ENCODE assay signal across 8 mouse cellular contexts in the genomic region with DNA sequence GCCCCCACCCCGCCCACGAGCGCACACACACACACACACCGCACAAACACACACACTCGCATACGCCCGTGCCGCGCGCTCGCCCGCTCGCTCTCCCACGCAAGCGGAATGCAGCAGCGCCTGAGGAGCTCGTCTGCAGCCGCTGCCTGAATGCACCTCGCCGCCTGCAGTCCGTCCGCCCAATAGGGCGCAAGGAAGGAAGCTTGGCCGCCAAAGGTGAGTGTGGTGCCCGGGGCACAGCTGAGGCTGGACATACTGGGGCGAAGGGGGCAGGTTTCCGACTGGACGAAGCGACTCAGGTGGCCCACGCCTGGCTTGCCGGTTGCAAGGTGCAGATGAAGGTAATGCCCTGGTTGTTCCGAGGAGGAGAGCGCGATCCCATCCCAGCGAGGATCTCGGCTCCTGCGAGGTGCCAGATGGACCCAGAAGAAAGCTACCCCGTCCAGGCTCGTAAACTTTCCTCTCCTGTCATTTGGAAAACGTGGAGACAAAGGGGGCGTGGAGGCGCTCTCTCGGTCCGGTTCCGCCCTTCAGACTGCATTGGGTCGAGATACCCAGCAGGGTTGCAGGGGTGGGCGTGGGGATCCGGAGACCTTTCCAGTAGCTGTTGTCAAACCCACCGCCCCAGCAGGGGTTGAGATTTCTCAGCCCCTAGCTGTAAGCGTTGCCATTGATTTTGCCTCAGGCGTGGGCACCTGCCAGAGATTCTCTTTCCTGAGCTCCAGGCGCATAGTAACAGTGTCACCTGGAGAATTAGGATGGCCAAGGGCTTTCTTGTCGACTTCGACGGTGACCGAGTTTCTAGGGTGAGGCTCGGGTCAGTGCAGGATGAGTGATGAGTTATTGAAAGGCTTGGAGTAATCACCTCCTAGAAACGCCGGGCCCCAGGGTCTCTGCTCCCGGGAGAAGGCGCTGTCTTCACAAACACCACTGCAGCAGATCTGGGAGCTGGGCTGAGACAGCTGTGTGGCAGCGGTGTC. TPM values are rescaled to one million over a fixed set of nuclear protein-coding genes. Genes with fewer than 3 reads are reported as not detected.
DNase-seq lines count a peak whose midpoint lies in the region; ATAC-seq and TF ChIP-seq lines count a peak whose summit lies in the region.

No protein-coding gene starts in this region.

- WGBS in forebrain, embryonic 10.5 days: under 1% methylated on average over 62 of the region's 62 CpGs
- under 1% methylated on average over 62 of the region's 62 CpGs for WGBS in hindbrain, embryonic 15.5 days
- under 1% methylated on average over 61 of the region's 62 CpGs for WGBS in midbrain, embryonic 13.5 days

- peak; percentile 31 for DNase-seq in adrenal gland, postnatal 25 days
- DNase-seq in forebrain, embryonic 10.5 days (ENCODE audit: extremely low spot score, low spot score): peak; percentile 19
- peak; percentile 42 to 50 for DNase-seq in left cerebral cortex, adult 2 months (ENCODE audit: extremely low spot score in 1 of 2, low spot score in 2 of 2)
- DNase-seq in telencephalon, adult 2 months (ENCODE audit: low read depth, low spot score): peak; percentile 16
- DNase-seq in gastrocnemius, postnatal 14 days: no peak

- no peak for TF ChIP-seq CTCF in E14TG2a.4 (conservative IDR thresholded peaks at IDR 0.05; ENCODE audit: low read length)
- no peak for TF ChIP-seq CTCF in left cerebral cortex, adult 2 months (IDR thresholded peaks at IDR 0.05)

- H3K9ac ChIP-seq in hindbrain, embryonic 15.5 days: peak overlapping the region; percentile 97
- peak overlapping the region; percentile 85 for H3K9ac ChIP-seq in midbrain, embryonic 13.5 days (replicated peaks)

- H3K4me2 ChIP-seq in hindbrain, embryonic 15.5 days: peak overlapping the region; percentile 82
- peak overlapping the region; percentile 80 for H3K4me2 ChIP-seq in midbrain, embryonic 13.5 days (replicated peaks)

- peak; percentile 88 for ATAC-seq in hindbrain, embryonic 15.5 days (ENCODE audit: low FRiP score, low read depth)
- peak; percentile 92 for ATAC-seq in midbrain, embryonic 13.5 days

- H3K27me3 ChIP-seq in E14TG2a.4 (ENCODE audit: insufficient read depth, low read length): peaks cover 55% of the 10 kb centered on the region
- H3K27me3 ChIP-seq in forebrain, embryonic 10.5 days (ENCODE audit: poor library complexity, severe bottlenecking): peaks cover 60% of the 10 kb centered on the region
- no peaks in the 10 kb centered on the region for H3K27me3 ChIP-seq in hindbrain, embryonic 15.5 days
- H3K27me3 ChIP-seq in midbrain, embryonic 13.5 days: peaks cover 11% of the 10 kb centered on the region

- peaks cover 28% of the 10 kb centered on the region for H3K4me1 ChIP-seq in E14TG2a.4 (replicated peaks; ENCODE audit: low read depth, low read length)
- peaks cover 48% of the 10 kb centered on the region for H3K4me1 ChIP-seq in forebrain, embryonic 10.5 days
- peaks cover 46% of the 10 kb centered on the region for H3K4me1 ChIP-seq in hindbrain, embryonic 15.5 days (replicated peaks)
- H3K4me1 ChIP-seq in midbrain, embryonic 13.5 days (replicated peaks): peaks cover 40% of the 10 kb centered on the region

- peaks cover 3% of the 10 kb centered on the region; the same call in 1 of the 2 replicates for H3K9me3 ChIP-seq in E14TG2a.4 (ENCODE audit: low read length)
- H3K9me3 ChIP-seq in forebrain, embryonic 10.5 days: no peaks in the 10 kb centered on the region
- no peaks in the 10 kb centered on the region for H3K9me3 ChIP-seq in hindbrain, embryonic 15.5 days
- no peaks in the 10 kb centered on the region for H3K9me3 ChIP-seq in midbrain, embryonic 13.5 days

- peak overlapping the region; percentile 85 for H3K27ac ChIP-seq in forebrain, embryonic 10.5 days
- peak overlapping the region; percentile 97 for H3K27ac ChIP-seq in hindbrain, embryonic 15.5 days (replicated peaks)
- H3K27ac ChIP-seq in left cerebral cortex, adult 2 months: peak overlapping the region; percentile 80
- peak overlapping the region; percentile 93 for H3K27ac ChIP-seq in midbrain, embryonic 13.5 days

- H3K36me3 ChIP-seq in E14TG2a.4 (ENCODE audit: insufficient read depth, low read length): no peaks in the 10 kb centered on the region
- no peaks in the 10 kb centered on the region for H3K36me3 ChIP-seq in forebrain, embryonic 10.5 days (replicated peaks)
- no peaks in the 10 kb centered on the region for H3K36me3 ChIP-seq in hindbrain, embryonic 15.5 days
- H3K36me3 ChIP-seq in midbrain, embryonic 13.5 days: no peaks in the 10 kb centered on the region

- intact Hi-C loops in left cerebral cortex, adult 2 months (cut with DNase I): loop anchor here (2.0 to 5.0 kb wide), 3 partner anchors 153 to 367 kb away; no protein-coding TSS in a partner anchor
- intact Hi-C loops in gastrocnemius, postnatal 14 days (cut with DNase I; ENCODE audit: low total_unique reads): no loop called here

- peak overlapping the region; percentile 82 for H3K4me3 ChIP-seq in E14TG2a.4 (replicated peaks; ENCODE audit: low read length)
- peak overlapping the region; percentile 76 for H3K4me3 ChIP-seq in forebrain, embryonic 10.5 days
- H3K4me3 ChIP-seq in hindbrain, embryonic 15.5 days: peak overlapping the region; percentile 97
- H3K4me3 ChIP-seq in left cerebral cortex, adult 2 months: peak overlapping the region; percentile 74
- peak overlapping the region; percentile 83 for H3K4me3 ChIP-seq in midbrain, embryonic 13.5 days (replicated peaks)

RNA-seq across cellular contexts. Expression of a gene that starts 0.6 kb away (rescaled TPM):
- total RNA-seq in adrenal gland, postnatal 25 days (2021): 0.15 TPM in 1 of 2 replicates, not detected in the other
- polyA plus RNA-seq in forebrain, embryonic 10.5 days (2016; fragmentation: Nextera tagmentation; extraction: Ambion mirVana): 3.0 and 4.6 TPM in 2 replicates
- 57.1 and 69.8 TPM in 2 replicates for polyA plus RNA-seq in hindbrain, embryonic 15.5 days (2015; fragmentation: Nextera tagmentation; extraction: Ambion mirVana)
- total RNA-seq in left cerebral cortex, adult 2 months (2021): 10 to 100 TPM in 1 of 2 experiments, 1 to 10 TPM in 1; 7.9 to 11.4 TPM
- polyA plus RNA-seq in midbrain, embryonic 13.5 days (2015; fragmentation: Nextera tagmentation; extraction: Ambion mirVana): 38.9 and 42.7 TPM in 2 replicates
- under 1 TPM in 1 of 2 experiments, not detected in 1; 0.04 TPM for total RNA-seq in gastrocnemius, postnatal 14 days (2021)
